Mouse (Mus musculus): ENCODE results near the gene Ttyh2.

Gene Ttyh2

DNA sequence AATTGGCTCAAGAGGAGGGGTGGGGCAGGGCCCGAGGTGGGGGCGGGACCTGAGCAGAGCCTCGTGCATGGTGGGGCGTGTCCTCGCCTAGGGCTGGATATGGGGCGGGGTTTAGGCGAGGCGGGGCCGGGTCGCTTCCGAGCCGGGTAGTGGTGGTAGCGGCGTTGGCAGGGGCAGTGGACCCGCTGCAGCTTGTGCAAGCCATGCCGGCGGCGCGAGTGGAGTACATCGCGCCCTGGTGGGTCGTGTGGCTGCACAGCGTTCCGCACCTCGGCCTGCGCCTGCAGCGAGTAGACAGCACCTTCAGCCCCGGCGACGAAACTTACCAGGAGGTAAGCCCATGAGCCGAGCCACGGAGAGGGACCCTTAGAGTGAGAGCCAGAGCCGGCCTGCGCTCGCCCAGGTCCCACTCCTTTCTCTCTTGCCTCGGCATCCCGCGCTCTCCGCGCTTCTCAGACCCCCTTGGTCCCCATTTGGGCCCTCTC, at the start of gene Ttyh2:
Ttyh2 (plus strand) TSS at position 91 of the 485 bp plus-strand sequence.
- peak; percentile 91 for DNase-seq (ENCODE audit: low spot score)

DNA sequence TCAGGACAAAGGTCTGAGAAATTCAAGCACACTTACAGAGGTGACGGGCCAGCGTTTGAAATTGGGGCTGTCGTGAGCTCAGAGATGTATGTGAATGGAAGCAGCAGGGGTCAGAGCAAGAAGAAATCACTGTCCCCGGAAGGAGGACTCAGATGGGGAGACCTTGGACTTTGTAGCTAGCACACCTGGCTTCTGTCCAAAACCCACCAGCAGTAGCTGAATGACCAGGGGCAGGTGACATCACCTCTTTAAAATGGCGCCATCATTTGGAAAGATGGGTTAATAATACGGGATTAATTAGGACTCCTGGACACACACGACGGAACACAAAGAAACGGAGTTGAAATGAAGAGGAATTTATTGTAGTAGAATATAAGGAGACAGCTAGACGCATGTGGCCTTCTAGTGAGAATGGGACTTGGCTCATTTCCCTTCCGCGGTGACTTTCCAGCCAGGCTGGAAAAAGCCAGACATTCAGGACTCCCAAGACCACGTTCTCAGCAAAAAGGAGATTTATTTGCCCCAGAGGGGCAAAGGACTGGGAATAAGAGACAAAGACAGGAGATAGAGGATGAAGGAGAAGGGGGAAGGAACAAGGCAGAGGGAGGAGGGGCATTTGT, 49.0 kb upstream of the Ttyh2 start:
- DNase-seq (ENCODE audit: low spot score), result no peak

DNA sequence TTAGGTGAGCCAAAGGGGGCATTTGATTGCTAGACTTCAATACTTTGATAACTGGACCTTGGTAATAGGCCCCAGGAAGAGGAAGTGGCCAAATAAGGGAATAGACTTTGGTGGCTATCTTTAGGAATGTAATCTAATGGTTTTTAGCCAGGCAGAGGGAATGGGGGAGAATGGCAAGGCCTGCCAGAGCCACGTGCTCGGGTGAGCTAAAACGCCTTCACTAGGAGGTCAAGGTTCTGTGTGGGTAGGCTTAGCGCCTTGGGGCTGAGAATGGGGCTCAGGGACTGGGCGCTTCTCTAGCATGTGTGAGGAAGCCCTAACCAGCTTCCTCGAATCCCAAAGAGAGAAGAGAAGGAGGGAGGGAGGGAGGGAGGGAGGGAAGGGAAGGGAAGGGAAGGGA, 48.2 kb upstream of the Ttyh2 start:
- no peak for DNase-seq (ENCODE audit: low spot score)

GRCm38 (mm10) chr11:114628032-114628431, 47.2 kb upstream of the Ttyh2 start:
- no peak for DNase-seq (ENCODE audit: low spot score)

- no peak for DNase-seq (ENCODE audit: low spot score)
Observed at GRCm38 (mm10) chr11:114630044-114630443, 45.2 kb upstream of the Ttyh2 start.

- DNase-seq (ENCODE audit: low spot score), result no peak
Observed at GRCm38 (mm10) chr11:114632266-114632665, 43.0 kb upstream of the Ttyh2 start.

DNA sequence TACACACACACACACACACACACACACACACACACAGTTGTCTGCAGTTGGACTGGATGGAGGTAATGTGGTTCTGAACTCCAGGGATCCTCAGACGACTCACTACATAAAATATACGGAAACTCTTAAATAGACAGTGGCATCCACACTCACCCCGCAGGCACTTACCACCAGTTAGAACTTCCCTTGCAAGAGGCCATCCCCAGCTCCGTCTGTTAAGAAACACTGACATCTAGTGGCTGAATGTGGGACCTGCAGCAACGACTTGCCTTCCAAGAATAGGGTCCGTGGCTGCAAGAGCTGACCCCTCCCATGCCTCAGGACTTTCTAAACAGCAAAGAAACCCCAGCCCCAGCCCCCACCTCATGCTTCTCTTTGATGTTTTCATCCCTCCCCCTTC, 38.9 kb upstream of the Ttyh2 start:
- peak; percentile 88 for DNase-seq (ENCODE audit: low spot score)

DNA sequence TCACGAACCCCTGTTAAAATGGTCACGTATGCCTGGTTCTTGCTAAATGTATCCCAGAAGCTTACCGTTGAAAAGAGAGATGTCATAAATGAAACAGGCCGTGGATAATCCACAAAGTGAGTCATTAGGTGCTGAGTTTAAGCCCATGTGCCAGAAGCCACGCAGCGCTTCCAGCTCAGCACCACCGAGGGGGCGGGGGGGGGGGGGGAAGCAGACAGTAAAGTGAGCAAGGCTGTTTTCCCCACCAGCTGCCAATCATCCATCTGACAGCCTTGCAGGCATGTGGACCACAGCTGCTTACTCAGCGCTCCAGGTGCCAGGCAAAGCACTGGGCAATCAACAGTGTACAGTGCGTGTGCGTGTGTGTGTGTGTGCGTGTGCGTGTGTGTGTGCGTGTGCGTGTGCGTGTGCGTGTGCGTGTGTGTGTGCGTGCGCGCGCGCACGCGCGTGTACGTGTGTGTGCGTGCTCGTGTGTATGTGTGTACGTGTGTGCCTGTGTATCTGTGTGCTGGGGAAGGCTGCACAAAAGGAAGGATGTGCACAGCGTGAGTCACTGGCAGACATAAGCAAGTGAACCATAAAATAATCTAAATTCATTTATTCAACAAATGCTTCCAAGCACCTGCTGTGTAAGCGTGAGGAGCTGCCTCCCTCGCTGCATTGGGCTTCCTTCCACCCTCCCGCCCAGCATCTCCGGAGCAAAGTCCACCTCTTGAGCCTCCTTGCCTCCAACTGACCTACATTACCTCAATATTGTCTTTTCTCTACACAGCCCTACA, 38.3 kb upstream of the Ttyh2 start:
- DNase-seq (ENCODE audit: low spot score), result no peak

- DNase-seq (ENCODE audit: low spot score), result no peak
Observed at GRCm38 (mm10) chr11:114638647-114639290, 36.5 kb upstream of the Ttyh2 start.

DNA sequence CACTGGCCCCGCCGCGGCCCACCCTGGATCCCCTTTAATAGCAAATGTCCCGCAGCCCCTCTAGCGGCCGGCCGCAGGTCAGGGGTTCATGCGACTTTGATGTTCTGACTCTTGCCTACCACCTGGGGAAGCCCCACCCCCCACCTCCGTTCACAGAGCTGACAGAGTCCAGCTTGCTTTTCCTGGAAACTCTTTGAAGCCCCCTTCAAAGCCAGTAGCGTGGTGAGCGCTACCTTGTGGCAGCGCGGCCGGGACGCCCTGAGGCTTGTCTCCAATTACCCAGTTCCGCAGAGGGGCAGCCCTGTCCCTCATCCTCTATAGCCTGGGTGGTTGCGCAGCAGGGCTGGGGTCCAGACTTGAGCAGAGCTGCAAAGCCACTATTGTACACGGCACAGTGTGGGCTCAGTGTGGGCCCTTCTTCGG, 35.5 kb upstream of the Ttyh2 start:
- no peak for DNase-seq (ENCODE audit: low spot score)

DNA sequence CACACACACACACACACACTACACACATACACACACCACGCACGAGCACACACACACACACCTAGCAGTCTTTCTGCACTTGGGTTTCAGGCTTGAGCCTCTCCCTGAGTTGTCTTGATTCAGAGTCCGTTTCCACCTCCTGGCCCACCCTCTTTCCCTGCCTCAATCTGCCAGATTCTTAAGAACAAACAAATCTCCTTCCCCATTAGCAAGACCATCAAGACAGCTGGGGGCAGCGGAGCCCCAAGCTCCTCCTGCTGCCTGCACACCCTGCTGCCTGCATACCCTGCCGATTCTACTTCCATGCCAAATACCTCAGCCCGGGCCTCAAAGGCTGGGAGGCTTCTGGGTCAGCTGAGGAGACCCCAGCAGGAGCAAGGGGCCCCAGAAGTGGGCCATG, 34.6 kb upstream of the Ttyh2 start:
- DNase-seq (ENCODE audit: low spot score), result no peak

DNA sequence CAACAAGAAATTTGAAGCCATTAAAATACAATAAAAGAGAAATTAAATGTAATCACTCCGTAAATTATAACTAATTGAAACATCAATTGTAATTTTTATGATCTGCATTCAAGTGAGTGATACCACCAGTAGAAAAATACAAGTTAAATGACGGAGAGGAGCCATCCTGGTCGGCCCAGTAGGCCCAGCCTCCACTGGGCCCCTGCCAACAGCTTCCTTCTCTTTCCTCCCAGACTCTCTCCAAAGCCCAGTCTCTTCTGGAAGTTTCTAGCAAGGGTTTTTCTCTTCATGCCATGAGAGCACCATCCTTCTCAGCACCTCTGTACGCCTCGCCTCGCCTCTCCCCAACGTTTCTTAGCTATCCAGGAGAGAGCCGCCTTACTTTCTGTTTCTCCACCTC, 34.1 kb upstream of the Ttyh2 start:
- no peak for DNase-seq (ENCODE audit: low spot score)

DNA sequence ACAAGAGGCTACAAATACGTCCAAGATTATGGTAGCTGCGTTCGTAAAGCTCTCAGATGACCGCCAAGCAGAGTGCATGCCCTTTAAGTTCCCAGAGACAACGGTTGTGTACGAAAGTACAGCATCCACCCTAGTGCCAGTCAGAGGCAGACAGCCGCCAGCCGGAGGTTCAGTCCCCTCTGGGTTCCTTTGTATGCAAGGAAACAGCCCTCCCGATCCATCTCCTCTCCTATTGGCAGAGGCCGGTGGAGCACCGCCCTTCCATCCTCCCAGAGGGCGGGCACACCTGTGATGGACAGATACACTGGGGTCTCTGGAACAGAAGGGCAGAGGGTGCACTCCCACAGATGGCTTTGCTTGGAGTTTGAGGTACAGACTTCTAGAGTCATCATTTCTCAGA, 33.0 kb upstream of the Ttyh2 start:
- DNase-seq (ENCODE audit: low spot score), result no peak

DNA sequence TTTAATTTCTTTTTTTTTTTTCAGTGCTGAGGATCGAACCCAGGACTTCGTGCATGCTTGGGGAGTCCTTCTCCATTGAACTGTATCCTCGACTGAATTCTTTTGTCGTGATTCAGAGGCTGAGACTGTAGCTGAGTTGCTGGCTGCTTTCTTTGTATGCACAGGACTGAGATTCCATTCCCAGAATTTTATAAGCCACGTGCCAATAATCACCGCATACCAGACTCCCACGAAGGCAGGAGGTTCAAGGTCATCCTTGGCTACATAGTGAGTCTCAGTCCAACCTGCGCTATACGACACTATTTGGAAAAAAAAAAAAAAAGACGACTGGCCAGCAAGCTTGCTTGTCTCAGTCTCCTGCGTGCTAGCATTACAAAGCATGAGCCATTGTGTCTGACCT, 32.3 kb upstream of the Ttyh2 start:
- DNase-seq (ENCODE audit: low spot score), result no peak

DNA sequence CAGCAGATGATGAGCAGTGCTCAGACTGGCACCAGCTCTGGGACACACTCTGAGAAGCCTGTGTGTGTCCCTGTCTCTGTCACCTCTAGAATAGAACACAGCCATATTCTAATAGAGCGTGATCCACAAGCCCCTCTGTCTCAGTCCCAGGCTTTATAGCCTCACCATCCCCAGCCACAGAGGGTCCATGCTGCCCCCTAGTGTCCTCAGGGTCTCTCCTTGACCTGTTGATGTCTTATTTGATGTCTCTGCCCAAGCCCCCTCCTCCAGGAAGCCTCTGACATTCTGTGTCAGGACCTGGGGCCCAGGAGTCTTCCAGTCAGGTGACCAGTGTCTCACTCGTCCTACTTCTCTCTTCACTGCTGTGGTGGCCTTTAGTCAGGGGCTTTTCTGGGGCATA, 31.1 kb upstream of the Ttyh2 start:
- DNase-seq (ENCODE audit: low spot score), result no peak

DNA sequence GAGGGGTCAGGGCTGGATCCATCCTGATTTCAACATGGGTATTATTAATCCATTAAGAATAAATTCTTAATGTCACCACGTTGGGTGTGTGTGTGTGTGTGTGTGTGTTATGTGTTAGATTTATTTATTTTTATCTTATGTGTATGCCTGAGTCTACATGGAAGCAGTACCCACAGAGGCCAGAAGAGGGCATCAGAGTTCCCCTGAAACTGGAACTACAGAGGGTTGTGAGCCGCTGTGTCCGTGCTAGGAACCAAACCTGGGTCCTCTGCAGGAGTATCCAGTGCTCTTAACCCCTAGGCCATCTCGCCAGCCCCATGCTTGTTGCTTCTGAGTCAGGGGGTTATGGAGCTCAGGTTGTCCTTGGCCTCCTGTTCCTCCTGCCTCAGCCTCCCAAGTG, 25.7 kb upstream of the Ttyh2 start:
- DNase-seq (ENCODE audit: low spot score), result no peak

- DNase-seq (ENCODE audit: low spot score), result peak; percentile 73
Observed at GRCm38 (mm10) chr11:114652531-114652930, 22.7 kb upstream of the Ttyh2 start.

GRCm38 (mm10) chr11:114653664-114654063, 21.6 kb upstream of the Ttyh2 start:
- no peak for DNase-seq (ENCODE audit: low spot score)

DNA sequence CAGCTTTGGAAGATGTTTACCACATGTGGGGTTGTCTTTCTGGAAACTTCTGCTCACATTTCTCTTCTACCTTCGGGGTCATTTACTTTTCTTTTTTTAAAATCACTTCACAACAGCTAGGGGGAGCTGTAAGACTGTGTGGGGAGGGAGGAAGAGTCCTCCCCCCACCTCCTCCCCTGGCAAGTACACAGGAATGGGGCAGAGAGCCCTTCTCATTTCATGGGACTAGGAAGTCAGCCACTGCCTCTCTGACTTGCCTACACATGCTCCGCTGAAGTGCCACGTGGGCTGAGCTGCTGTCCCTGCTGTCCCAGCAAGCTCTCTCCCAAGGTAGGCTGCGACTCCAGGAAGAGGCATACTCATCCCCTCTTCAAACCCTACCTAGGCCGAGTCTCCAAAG, 20.7 kb upstream of the Ttyh2 start:
- no peak for DNase-seq (ENCODE audit: low spot score)

- no peak for DNase-seq (ENCODE audit: low spot score)
Observed at GRCm38 (mm10) chr11:114655350-114656008, 19.8 kb upstream of the Ttyh2 start.

DNA sequence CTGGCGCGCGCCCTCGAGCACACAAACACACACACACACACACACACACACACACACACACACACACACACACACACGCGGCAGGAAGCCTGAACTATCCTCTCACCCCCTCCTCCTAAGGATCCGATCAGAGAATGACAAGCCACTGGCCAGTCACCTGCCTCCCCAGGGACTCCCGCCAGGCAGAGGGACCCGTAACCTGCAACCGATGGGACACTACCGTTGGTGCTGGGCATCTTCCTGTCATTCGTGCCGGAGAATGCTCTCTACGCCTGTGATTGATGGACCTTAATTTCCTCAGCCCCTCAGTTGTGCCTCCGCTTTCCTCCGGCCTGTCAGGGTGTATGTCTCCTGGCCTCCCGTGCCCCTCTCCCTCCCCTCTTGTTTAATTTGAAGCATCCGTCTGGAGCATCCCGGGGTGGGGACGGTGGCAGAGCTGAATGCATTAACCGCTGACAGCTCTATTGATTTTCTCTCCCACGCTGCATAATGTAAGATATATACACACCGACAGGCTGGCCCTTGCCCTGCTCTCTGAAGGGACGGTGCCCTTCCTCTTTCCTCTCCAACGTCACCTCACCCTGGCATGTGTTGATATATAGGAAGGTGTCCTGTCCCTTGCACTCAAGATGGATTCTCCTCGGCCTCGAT, 18.1 kb upstream of the Ttyh2 start:
- DNase-seq (ENCODE audit: low spot score), result no peak

DNA sequence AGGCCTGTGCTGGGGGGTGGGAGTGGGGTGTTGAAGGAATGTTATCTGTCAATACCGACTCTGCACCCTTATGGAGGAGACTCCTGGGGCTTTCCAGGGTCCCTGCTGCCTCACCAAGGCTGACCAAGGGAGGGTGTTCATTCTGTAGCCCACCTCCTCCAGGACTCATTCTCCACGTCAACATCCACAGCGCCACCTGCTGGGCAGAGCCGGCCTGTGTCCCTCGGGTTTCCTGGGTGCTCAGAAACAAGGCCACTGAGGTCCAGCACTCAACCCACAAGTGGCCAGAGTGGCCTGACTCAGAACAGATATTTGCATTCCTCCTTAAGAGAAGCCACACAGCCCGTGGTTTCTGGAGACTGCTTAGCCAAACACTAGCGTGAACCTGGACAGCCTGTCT, 17.5 kb upstream of the Ttyh2 start:
- peak; percentile 86 for DNase-seq (ENCODE audit: low spot score)

Data from testis, postnatal 10 days (tissue).